Mouse (Mus musculus): Measurements from ENCODE around the gene Lpp.

The Lpp gene

DNA sequence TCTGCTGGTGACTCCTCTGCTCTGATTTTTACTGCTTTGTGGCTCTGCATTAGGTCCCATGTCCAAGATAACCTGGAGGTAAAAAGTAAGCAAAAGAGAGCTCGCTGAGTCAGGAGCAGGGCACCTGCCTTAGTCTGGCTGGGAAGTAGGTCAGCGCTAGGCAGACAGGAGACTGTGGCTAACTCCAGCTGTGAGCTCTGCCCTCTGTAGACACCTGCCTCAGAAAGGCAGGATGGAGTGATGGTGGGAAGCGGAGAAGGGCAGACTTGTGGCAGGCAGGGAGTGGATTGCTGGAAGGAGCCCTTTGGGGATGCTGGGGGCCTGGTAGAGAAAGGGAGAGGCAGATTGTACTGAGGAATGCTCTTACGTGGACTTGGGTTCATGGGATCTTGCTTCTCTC lies 35.4 kb downstream of the Lpp start:
- in situ Hi-C loops (cut with MboI; ENCODE audit: low pct_unique_long_range_greater_than_20kb in 1 of 2, low sequenced_read_pairs in 2 of 2, unreplicated experiment in 1 of 2) = no loop called here

DNA sequence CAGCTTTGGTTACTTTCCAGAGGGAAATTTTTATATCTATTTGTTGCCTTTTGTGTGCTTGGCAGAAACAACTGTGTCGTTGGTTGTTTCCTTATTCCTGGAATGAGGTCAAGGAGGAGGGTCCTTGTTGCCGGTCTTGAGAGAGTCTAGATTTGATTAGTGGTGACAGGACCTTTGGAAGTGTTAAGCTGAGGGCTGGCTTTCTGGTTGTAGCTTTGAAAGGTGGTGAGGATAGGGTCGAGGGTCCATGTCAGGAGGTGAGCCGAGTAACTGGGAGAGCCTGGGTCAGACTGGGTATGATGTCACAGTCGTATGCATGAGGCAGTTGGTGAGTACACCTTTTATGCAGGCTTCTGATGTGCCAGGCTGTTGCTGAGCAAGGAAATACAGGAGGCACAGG lies 36.4 kb downstream of the Lpp start:
- in situ Hi-C loops (cut with MboI; ENCODE audit: low pct_unique_long_range_greater_than_20kb in 1 of 2, low sequenced_read_pairs in 2 of 2, unreplicated experiment in 1 of 2) = no loop called here

DNA sequence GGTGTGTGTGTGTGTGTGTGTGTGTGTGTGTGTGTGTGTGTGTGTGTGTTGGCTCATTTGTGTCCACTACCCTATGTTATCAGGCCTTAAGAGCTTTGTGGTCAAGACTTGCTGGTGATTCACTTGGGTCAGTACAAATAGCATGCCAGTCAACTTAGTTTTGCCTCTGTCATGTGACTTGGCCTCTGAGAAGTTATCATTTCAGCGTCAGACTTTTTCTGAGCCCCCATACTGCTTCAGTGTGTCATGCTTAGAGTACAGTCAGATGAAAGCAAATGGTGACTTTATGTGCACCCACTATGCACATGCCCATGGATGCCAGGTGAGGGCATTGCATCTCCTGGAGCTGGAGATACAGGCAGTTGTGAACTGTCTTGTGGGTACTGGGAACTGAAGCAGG lies 38.5 kb downstream of the Lpp start:
- in situ Hi-C loops (cut with MboI; ENCODE audit: low pct_unique_long_range_greater_than_20kb in 1 of 2, low sequenced_read_pairs in 2 of 2, unreplicated experiment in 1 of 2) = no loop called here

DNA sequence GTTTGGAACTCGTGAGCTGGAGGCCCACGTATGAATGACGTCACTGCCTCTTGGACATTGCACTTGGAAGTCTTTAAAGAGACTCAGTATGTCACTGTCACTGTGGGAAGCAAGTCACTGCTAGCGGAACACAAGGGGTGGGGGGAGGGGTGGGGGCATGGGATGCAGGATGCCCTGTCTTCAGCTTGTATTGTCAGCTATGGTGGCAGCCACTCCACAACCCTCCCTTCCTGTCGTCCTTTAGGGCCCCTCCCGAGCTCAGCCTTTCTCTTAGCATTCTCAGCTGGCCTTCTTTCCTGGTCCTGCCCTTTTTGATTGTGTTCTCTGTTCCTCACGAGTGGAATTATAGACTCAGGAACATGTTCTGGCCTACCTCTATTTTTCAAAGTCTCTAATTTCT lies 40.3 kb downstream of the Lpp start:
- in situ Hi-C loops (cut with MboI; ENCODE audit: low pct_unique_long_range_greater_than_20kb in 1 of 2, low sequenced_read_pairs in 2 of 2, unreplicated experiment in 1 of 2) = no loop called here

DNA sequence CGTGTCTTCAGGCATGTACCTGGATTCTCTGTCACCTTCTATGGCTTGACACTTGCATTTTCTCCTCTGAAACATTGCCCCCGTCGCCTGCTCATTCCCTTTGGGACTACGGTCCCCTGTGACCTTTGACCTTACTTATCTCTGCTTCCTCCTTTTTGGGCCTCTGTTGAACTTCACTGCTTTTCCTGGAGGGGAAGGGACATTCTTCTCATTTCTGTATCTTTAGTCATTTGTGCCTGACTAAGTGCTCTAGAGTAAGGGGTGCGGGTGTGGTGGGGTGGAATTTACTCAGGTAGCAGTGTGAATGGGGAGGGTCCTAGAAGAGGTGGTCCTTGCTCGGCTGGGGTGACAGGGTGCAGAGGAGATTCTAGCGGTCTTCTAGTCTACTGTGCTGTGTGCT lies 40.7 kb downstream of the Lpp start:
- in situ Hi-C loops (cut with MboI; ENCODE audit: low pct_unique_long_range_greater_than_20kb in 1 of 2, low sequenced_read_pairs in 2 of 2, unreplicated experiment in 1 of 2) = no loop called here

DNA sequence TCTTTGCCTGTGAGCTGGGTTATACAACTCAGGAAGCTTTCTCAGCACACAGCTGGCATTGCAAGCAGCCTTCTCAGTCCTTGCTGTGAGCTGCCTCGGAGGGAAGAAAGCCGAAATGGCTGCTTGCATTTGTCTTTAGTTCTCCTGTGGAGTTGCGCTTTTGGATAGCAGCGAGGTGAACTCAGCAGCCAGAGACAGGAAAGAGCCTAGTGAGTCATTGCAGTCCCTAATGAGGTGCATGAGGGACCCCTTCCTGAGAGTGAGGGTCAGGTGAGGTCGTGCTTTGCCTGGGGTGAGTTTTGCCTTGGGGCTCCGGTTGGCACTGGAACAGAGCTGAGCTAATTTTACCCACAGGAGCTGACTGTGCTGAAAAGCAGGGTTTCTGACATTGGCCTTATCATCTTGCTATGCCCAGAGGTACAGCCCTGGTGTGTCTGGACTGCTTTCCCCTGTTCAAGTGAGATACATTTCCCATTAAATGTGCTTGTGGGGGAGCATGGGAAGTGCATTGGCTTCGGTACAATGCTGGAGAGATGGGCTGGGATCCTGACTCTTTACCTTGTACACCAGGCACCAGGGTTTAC lies 41.3 kb downstream of the Lpp start:
- in situ Hi-C loops (cut with MboI; ENCODE audit: low pct_unique_long_range_greater_than_20kb in 1 of 2, low sequenced_read_pairs in 2 of 2, unreplicated experiment in 1 of 2) = no loop called here

DNA sequence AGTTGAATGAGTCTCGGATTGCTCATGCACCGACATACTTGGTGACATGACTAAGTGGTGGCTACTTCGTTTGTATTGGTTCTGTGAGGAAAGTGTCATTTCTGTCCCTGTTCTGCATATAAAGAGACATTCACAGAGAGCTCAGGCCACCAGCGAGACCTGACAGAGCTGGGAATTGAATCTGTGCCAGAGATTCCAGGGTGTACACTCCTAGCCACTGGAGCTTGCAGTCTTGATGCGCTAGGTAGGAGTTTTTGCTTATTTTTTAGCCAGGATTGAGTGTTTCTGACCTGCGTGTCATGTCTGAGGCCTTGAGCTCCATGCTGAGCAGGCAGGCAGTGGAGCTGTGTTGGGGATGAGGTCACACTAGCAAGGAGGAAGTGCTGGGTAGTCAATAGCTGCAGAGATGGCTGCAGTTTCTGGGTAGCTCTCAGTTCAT lies 41.8 kb downstream of the Lpp start:
- in situ Hi-C loops (cut with MboI; ENCODE audit: low pct_unique_long_range_greater_than_20kb in 1 of 2, low sequenced_read_pairs in 2 of 2, unreplicated experiment in 1 of 2) = no loop called here

DNA sequence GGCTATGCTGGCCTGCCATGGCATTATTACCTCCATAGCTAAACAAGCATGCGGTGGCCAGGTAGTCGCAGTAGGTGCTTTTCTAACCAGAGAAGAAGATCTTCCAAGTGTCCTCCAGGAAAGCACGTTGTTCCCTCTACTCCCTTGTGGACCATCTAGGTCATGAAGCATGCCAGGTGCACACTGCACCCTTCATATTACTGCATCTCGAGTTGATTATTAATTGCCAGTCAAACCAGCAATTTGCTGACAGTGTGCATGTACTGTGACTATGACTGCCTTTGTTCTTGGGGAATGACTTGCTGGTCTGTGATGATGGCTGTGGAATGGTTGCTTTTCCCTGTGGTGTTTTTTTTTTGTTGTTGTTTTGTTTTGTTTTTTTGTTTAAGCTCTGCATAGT lies 45.1 kb downstream of the Lpp start:
- in situ Hi-C loops (cut with MboI; ENCODE audit: low pct_unique_long_range_greater_than_20kb in 1 of 2, low sequenced_read_pairs in 2 of 2, unreplicated experiment in 1 of 2) = no loop called here

DNA sequence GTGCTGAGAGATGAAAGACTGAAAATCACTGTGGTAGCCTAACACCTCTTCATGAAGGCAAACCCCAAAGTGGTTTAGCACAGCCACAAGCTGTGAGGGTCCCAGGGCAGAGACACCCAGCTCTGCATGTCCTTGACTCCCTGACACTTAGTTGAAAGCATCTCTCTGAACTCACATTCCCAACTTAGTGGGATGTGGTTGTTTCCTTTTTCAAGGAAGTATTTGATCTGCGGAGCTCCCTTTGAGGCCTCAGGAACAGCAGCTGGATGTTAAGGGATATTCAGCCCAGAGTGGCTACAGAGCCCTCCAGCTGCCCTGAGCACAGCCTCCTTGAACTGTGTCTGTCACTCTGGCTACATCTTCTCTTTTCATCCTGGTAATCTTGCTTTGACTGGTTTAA lies 48.0 kb downstream of the Lpp start:
- in situ Hi-C loops (cut with MboI; ENCODE audit: low pct_unique_long_range_greater_than_20kb in 1 of 2, low sequenced_read_pairs in 2 of 2, unreplicated experiment in 1 of 2) = no loop called here

DNA sequence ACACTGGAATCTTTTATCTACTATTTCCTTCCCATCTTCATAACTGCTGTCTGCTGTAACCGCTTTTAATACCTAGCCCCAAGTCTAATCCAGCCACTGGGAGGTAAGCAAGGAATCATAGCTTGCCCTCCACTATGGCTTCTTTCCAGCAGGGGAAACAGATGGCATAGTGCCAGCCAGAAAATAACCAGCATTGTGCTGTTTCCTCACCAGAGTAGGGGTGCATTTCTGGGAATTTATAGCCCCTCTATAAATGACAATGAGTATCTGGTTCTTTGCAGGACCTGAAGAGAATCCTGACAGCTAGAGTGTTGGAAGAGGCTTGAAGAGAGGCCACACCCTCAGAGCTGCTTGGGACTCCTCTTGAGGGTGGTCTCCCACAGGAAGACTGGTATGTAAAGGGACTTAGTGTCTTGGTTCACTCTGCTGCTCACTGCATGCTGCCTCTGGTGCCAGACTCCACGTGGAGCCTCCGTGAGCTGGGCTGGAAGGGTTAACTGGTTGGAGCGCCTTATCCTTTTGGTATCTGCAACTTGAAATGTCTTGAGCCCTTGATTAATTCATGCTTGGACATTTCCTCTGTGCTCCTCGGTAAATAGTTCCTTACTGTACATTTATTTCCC lies 49.3 kb downstream of the Lpp start:
- in situ Hi-C loops (cut with MboI; ENCODE audit: low pct_unique_long_range_greater_than_20kb in 1 of 2, low sequenced_read_pairs in 2 of 2, unreplicated experiment in 1 of 2) = no loop called here

DNA sequence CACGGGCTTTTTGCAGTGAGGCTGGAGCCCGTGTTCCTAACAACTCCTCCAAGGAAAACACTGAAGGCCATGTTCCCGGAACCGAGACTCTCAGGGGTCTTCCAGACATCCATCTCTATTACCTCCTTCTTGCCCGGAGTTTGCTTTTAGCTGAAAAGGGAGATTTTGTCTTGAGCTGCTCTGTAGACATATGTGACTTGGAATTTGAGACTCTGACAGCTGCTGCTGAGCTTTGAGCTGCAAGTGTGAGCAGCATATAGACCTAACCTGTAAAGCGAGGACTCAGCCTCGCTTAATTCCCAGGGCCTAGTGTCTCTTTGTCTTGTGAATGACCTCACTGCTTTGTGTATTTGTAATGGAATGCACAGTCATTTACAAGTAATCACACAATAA lies 49.8 kb downstream of the Lpp start:
- in situ Hi-C loops (cut with MboI; ENCODE audit: low pct_unique_long_range_greater_than_20kb in 1 of 2, low sequenced_read_pairs in 2 of 2, unreplicated experiment in 1 of 2) = no loop called here

DNA sequence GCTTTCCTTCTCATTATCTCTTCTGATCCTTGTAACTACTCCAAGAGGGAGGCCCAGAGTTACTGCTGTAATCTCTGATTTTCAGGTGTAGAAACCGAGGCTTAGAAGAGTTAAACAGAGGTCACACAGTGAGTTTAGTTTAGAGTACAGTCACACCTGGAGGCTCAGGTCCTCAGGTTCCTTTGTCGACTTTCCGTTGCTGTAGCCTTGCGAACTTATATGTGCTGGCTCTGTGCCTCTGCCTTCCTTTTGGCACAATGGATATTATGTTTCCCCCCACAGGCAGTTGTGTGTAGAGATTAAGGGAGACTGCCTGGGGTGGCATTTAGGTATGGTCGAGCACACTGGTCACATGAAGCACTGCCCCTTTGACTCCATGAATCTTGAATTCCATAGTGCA lies 50.2 kb downstream of the Lpp start:
- in situ Hi-C loops (cut with MboI; ENCODE audit: low pct_unique_long_range_greater_than_20kb in 1 of 2, low sequenced_read_pairs in 2 of 2, unreplicated experiment in 1 of 2) = no loop called here

DNA sequence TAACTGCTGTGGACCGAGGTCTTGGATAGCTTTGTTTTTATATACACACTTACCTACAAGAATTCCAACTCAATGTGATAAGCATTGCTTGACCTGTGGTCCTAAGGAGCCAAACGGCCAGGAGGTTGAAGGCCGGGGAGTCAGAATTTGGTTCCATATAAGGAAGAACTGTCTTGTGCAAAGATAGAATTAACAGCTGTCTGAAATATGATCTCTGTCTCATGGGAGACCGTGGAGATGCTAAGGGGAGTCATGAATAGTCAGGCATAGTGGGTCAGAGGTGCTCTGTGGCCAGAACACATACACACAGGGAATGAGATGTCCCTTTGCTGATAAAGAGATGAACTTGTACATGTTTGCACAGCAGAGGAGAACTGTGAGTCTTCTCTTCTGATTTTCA lies 51.5 kb downstream of the Lpp start:
- in situ Hi-C loops (cut with MboI; ENCODE audit: low pct_unique_long_range_greater_than_20kb in 1 of 2, low sequenced_read_pairs in 2 of 2, unreplicated experiment in 1 of 2) = no loop called here

DNA sequence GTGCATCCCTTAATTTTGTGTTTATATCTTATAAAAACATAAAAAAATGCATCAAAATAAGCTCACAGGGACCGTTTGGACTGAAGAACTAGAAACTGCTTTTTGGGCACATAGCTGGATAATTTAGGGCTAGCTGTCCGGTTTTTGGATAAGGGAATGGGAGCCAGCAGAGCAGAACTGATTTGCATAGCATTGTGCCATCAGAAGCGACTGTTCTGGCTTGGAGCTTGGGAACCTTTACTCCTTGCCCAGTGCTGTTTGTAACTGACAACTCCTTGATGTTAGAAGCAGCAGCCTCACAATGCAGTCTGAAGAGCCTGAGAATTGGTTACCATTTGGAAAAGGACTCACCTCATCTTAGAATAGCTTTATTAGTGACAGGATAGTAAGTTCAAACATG lies 52.2 kb downstream of the Lpp start:
- in situ Hi-C loops (cut with MboI; ENCODE audit: low pct_unique_long_range_greater_than_20kb in 1 of 2, low sequenced_read_pairs in 2 of 2, unreplicated experiment in 1 of 2) = no loop called here

DNA sequence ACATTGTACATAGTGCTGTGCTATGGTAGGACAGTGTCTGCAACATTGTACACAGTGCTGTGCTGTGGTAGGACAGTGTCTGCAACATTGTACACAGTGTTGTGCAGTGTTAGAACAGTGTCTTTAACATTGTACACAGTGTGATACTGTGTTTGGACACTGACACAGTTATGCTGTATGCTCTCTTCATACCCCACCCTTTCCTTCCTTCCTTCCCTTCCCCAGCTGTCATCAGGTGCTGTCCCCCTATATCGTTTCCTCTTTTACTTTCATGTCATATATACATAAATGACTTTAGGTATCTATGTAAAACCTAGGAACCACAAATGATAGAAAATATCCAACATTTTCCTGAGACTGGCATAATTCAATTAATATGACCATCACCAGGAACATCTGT lies 53.1 kb downstream of the Lpp start:
- in situ Hi-C loops (cut with MboI; ENCODE audit: low pct_unique_long_range_greater_than_20kb in 1 of 2, low sequenced_read_pairs in 2 of 2, unreplicated experiment in 1 of 2) = no loop called here

DNA sequence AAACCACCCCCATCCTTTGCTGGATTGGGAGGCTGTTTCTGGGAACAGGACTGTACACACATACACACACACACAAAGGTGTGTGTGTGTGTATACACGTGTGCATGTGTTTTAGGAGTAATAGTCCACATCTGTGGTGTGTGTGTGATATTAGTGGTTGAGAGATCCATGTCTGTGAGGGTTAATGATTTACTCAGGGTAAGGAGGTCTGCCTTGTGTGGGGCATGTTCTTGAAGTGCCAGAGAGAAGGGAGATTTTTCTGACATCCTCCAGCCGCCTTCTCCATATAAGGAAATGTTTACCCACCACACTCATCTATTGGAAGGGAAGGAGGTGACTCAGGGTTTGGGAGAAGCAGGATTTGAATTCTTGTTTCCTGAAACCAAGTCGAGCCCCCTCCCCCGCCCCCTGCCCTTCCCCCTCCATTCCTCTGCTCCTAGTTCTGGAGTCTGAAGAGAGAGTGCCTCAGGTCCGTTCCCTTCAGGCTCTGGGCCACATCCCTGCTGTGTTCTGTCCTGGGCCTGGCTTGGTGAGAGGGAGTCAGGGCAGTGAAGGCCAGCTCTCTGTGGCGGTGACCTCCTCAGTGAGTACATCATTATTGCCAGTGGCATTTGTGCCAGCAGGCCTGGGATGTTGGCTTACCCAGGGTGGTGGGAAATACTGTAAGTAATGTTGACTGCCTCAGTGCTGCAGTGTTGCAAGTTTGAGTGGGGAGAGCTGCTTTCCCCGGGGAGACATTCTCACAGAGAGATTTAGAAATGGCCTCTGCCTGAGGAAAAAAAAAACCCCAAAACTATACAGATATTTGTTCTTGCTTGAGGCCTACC lies 54.6 kb downstream of the Lpp start:
- in situ Hi-C loops (cut with MboI; ENCODE audit: low pct_unique_long_range_greater_than_20kb in 1 of 2, low sequenced_read_pairs in 2 of 2, unreplicated experiment in 1 of 2) = no loop called here

DNA sequence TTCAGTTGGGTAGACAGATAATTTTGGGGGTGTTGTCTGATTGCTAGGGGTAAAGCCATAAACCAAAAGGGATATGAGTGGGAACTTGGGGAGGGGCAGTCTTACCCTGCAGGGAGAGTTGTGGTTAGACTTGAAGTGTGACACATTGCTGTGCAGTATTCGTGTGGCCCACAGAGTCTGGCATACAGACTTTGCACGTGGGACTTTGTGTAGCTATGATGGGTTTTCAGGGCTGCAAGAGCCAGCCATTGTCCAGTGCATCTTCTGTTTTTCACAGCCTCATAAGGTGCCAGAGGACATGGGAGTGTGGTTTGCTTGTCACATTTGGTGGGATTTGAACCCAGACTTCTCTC lies 55.2 kb downstream of the Lpp start:
- in situ Hi-C loops (cut with MboI; ENCODE audit: low pct_unique_long_range_greater_than_20kb in 1 of 2, low sequenced_read_pairs in 2 of 2, unreplicated experiment in 1 of 2) = no loop called here

DNA sequence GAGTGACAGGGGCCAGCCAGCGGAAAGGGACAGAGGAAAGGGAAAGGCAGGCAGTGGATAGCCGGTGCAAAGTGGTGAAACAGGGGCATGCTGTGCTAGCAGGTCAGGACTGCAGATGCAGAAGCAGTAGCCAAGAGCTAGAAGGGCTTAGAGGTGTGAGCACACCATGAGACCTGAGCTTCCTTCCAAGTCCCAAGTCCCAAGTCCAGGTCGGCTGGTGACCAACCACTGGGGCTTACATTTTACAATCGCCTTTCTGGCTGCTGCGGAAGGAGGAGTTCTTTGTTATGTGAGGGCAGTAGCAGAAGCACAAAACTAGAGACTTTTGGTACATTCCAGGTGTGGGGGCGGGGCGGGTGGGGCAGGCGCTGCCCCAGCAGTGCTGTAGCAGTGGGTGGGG lies 56.5 kb downstream of the Lpp start:
- in situ Hi-C loops (cut with MboI; ENCODE audit: low pct_unique_long_range_greater_than_20kb in 1 of 2, low sequenced_read_pairs in 2 of 2, unreplicated experiment in 1 of 2) = no loop called here

DNA sequence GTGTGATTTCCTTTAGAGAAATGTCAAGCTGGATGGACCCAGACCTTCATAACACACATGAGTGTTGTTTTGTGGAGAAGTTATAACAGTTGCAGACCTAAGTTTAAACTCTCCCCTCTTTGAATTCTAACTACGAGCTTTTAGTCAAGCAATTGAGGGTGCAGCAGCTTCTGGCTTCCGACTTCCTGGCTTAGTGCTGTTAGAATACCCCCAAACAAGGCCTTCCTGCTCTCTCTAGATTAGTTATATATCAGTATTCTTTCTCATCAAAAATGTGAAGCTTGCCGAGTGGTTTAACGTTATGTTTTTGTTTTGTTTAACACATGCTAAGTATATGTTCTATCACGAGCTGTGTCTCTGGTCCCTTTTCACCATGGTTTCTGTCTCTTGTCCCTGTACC lies 56.9 kb downstream of the Lpp start:
- in situ Hi-C loops (cut with MboI; ENCODE audit: low pct_unique_long_range_greater_than_20kb in 1 of 2, low sequenced_read_pairs in 2 of 2, unreplicated experiment in 1 of 2) = no loop called here

DNA sequence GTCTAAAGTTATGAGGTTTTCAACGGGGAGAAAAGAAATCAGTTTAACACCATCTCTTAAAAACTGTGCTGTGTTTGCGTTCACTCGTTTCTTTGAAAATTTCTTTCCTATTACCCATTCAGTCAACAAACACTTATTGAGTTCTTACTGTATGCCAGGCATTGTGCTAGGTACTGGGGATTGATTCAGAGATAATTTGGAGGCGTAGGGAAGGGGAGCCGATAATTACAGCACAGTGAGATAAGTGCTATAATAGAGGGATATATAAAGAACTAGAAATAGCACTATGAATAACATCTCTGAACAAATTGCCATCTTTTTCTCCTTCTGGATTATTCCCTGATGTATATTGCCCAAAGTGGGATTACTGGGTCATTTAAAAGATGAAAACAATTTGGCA lies 57.8 kb downstream of the Lpp start:
- in situ Hi-C loops (cut with MboI; ENCODE audit: low pct_unique_long_range_greater_than_20kb in 1 of 2, low sequenced_read_pairs in 2 of 2, unreplicated experiment in 1 of 2) = no loop called here
